Mouse (Mus musculus): ENCODE data around the gene Vmn1r66. TPM values are rescaled to one million over a fixed set of nuclear protein-coding genes. Genes with fewer than 3 reads are reported as not detected.
"Not testable (repeated sequence)": the region's sequence is repeated elsewhere in the genome, so short reads cannot be mapped to it uniquely, and the experiment has no call there.

Vmn1r66 gene
- polyA plus RNA-seq (2014; fragmentation: Nextera tagmentation; extraction: Ambion mirVana) = not detected in 2 replicates

DNA sequence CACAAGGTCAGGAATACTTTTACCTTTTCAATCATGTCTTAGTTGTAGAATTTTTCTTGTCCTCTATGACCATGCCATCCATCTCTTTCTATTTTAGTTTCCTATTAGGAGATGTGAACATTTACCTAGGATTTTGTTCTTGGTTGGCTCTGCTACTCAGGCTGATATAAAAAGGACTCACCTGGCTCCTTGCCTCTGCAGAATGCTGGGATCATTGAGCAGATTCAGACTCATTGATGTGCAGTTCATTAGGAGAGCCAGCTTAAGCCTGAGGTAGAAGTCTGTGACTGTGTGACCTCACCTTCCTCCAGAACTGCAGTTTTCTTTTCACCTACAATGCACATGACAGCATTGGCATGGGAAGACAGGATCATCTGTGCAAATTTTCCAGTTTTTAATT, at the start of gene Vmn1r66:
Gene Vmn1r66, minus strand, starts transcription at position 101 of the 400 bp plus-strand sequence.
- Histone ChIP-seq H3K27ac (replicated peaks in 1 of 2; ENCODE audit: control insufficient read depth in 1 of 2, insufficient read depth in 1 of 2, low read depth in 2 of 2, low read length in 2 of 2) (no peak within 1 kb of the TSS), H3K4me1 (ENCODE audit: control insufficient read depth in 2 of 2, insufficient read depth in 2 of 2, low read length in 2 of 2) (no peaks in the 10 kb centered on the region), H3K9ac (ENCODE audit: low read length) (no peak within 1 kb of the TSS), H3K4me2 (ENCODE audit: low read length) (no peak within 1 kb of the TSS), H3K9me3 (ENCODE audit: control insufficient read depth, low read length) (peaks cover 12% of the 10 kb centered on the region), H3K27me3 (ENCODE audit: control insufficient read depth, insufficient read depth, low read length) (no peaks in the 10 kb centered on the region), H3K4me3 (ENCODE audit: control insufficient read depth in 1 of 2, insufficient read depth in 1 of 2, low read depth in 1 of 2, low read length in 2 of 2) (no peak within 1 kb of the TSS), H3K36me3 (ENCODE audit: control insufficient read depth, insufficient read depth, low read length) (no peaks in the 10 kb centered on the region)
- no peak for ATAC-seq (ENCODE audit: insufficient number of reproducible peaks, insufficient read depth, low FRiP score, low read depth)

DNA sequence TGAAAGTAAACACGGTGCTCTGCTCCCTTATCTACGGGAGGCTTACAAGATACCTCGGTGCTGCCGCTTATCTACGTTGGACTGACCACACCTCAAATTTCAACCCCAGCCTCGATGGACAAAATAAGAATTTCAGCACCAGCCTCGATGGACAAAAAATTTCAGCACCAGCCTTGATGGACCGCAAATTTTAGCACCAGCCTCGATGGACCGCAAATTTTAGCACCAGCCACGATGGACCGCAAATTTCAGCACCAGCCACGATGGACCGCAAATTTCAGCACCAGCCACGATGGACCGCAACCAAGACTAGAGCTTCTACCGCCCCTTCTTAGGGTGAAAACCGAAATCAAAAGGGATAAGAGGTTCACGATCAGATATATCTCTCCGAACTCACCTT, 47.7 kb upstream of the Vmn1r66 start:
- H3K9ac ChIP-seq (ENCODE audit: low read length); H3K4me2 ChIP-seq (ENCODE audit: low read length); H3K4me3 ChIP-seq (ENCODE audit: control insufficient read depth in 1 of 2, insufficient read depth in 1 of 2, low read depth in 1 of 2, low read length in 2 of 2); H3K4me1 ChIP-seq (ENCODE audit: control insufficient read depth in 2 of 2, insufficient read depth in 2 of 2, low read length in 2 of 2); ATAC-seq (ENCODE audit: insufficient number of reproducible peaks, insufficient read depth, low FRiP score, low read depth); H3K27me3 ChIP-seq (ENCODE audit: control insufficient read depth, insufficient read depth, low read length); H3K27ac ChIP-seq (replicated peaks in 1 of 2; ENCODE audit: control insufficient read depth in 1 of 2, insufficient read depth in 1 of 2, low read depth in 2 of 2, low read length in 2 of 2); H3K36me3 ChIP-seq (ENCODE audit: control insufficient read depth, insufficient read depth, low read length): not testable (repeated sequence)
- H3K9me3 ChIP-seq (ENCODE audit: control insufficient read depth, low read length) = peaks cover 24% of the 10 kb centered on the region
- WGBS = 67% methylated on average over 15 of the region's 20 CpGs

GRCm38 (mm10) chr7:10252075-10252474, 25.7 kb downstream of the Vmn1r66 start:
- no peak for ATAC-seq (ENCODE audit: insufficient number of reproducible peaks, insufficient read depth, low FRiP score, low read depth)
- no peaks in the 10 kb centered on the region for H3K4me1 ChIP-seq (ENCODE audit: control insufficient read depth in 2 of 2, insufficient read depth in 2 of 2, low read length in 2 of 2)
- WGBS = 90% methylated on average over 13 of the region's 13 CpGs

DNA sequence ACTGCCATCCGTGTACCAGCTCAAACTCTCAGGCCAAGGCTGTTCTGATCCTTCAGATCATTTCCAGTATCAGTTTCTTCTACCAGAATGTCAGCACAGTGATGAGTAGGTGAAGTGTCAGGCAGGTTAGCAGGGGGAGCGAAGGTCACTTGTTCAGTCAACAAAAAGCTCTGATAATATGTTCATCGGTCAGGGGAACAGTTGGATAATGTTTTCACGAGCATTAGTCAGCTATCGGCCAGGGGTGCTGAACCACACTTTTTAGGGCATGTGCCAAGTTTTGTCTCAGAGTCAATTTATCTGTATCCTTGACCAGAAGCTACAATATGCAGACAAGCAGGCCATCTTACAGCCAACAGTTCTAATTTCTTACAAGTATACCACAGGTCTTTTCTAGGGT, 28.7 kb downstream of the Vmn1r66 start:
- Histone ChIP-seq H3K9me3 (ENCODE audit: control insufficient read depth, low read length) (peaks cover 41% of the 10 kb centered on the region), H3K27me3 (ENCODE audit: control insufficient read depth, insufficient read depth, low read length) (no peaks in the 10 kb centered on the region), H3K4me1 (ENCODE audit: control insufficient read depth in 2 of 2, insufficient read depth in 2 of 2, low read length in 2 of 2) (no peaks in the 10 kb centered on the region), H3K36me3 (ENCODE audit: control insufficient read depth, insufficient read depth, low read length) (no peaks in the 10 kb centered on the region), H3K9ac (ENCODE audit: low read length) (no peak overlapping the region), H3K4me2 (ENCODE audit: low read length) (no peak overlapping the region), H3K4me3 (ENCODE audit: control insufficient read depth in 1 of 2, insufficient read depth in 1 of 2, low read depth in 1 of 2, low read length in 2 of 2) (no peak overlapping the region), H3K27ac (replicated peaks in 1 of 2; ENCODE audit: control insufficient read depth in 1 of 2, insufficient read depth in 1 of 2, low read depth in 2 of 2, low read length in 2 of 2) (no peak overlapping the region)
- whole genome bisulfite sequencing = 56% methylated on average over 5 of the region's 5 CpGs
- no peak for ATAC-seq (ENCODE audit: insufficient number of reproducible peaks, insufficient read depth, low FRiP score, low read depth)

More at GRCm38 (mm10) chr7:10252075-10252474, 25.7 kb downstream of the Vmn1r66 start:
- no peak overlapping the region for H3K9ac ChIP-seq (ENCODE audit: low read length)
- H3K27me3 ChIP-seq (ENCODE audit: control insufficient read depth, insufficient read depth, low read length) = no peaks in the 10 kb centered on the region
- H3K36me3 ChIP-seq (ENCODE audit: control insufficient read depth, insufficient read depth, low read length) = no peaks in the 10 kb centered on the region
- H3K4me3 ChIP-seq (ENCODE audit: control insufficient read depth in 1 of 2, insufficient read depth in 1 of 2, low read depth in 1 of 2, low read length in 2 of 2) = no peak overlapping the region
- H3K27ac ChIP-seq (replicated peaks in 1 of 2; ENCODE audit: control insufficient read depth in 1 of 2, insufficient read depth in 1 of 2, low read depth in 2 of 2, low read length in 2 of 2) = no peak overlapping the region
- H3K9me3 ChIP-seq (ENCODE audit: control insufficient read depth, low read length) = peaks cover 36% of the 10 kb centered on the region
- H3K4me2 ChIP-seq (ENCODE audit: low read length) = no peak overlapping the region

Other genes starting within 250 kb of the Vmn1r66 start
- gene Vmn2r50, start 224.7 kb downstream of the Vmn1r66 start, polyA plus RNA-seq (2014; fragmentation: Nextera tagmentation; extraction: Ambion mirVana) = not detected in 2 replicates
- not detected in 2 replicates for gene Vmn2r51, start 172.3 kb downstream of the Vmn1r66 start, polyA plus RNA-seq (2014; fragmentation: Nextera tagmentation; extraction: Ambion mirVana)
- gene Vmn2r52, start 101.4 kb downstream of the Vmn1r66 start, polyA plus RNA-seq (2014; fragmentation: Nextera tagmentation; extraction: Ambion mirVana) = not detected in 2 replicates
- not detected in 2 replicates for gene Vmn1r67, start 165.3 kb upstream of the Vmn1r66 start, polyA plus RNA-seq (2014; fragmentation: Nextera tagmentation; extraction: Ambion mirVana)
- 6.4 and 6.6 TPM in 2 replicates for gene Zik1, start 217.4 kb upstream of the Vmn1r66 start, polyA plus RNA-seq (2014; fragmentation: Nextera tagmentation; extraction: Ambion mirVana)

Data from heart, embryonic 14.5 days (tissue).